Mouse (Mus musculus): ENCODE measurements at regions not wholly inside any gene's neighbourhood (a gene's known extent, or its start where the extent isn't known, plus 50 kb on each side); places are given as distances from the start of the nearest gene placed in this dataset.

DNA sequence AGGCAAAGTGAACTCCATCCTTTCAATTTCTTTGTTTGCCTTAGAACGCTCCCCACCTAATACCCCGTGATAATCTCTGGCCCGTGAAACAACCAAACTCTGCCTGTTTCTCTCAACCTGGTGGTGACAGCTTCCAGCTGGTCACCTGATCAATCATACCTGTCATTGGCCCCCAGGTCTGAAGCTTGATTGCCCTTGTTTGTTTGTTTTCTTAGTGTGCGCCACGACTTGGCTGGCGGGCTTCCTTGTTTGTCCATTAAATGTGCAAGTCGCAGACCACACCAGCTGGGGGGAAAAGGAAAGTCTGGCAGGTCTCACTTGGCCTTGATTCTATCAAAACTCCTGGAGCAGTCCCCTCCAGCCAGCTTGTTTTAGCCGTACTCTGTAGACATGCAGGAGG is 666.1 kb downstream of the Kcnj2 start:
- ATAC-seq (ENCODE audit: low read depth), result no peak
- no peak overlapping the region for H3K4me2 ChIP-seq (ENCODE audit: low read depth, low read length)

DNA sequence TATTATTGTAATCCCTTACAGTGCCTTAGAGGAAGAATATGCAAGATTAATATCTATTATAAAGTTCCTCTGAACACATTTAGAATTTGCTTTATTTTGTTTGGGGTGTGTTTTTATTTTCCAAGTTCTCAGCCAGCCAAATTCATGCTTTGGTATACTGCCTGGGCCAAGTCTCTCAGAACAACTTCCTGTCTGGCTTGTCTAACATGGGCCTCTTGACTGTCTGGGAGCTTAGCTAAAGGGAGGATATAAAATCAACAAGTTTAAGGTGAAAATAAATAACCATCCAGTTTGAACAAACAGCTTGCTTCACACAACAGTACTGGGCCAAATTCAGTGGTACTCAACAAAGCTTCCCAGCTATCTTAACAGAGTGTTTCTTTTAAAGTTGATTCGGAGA is 669.5 kb downstream of the Kcnj2 start:
- H3K4me3 ChIP-seq (ENCODE audit: low read length), result no peak overlapping the region
- no peaks in the 10 kb centered on the region for H3K9me3 ChIP-seq (ENCODE audit: control insufficient read depth, low read length)
- H3K27me3 ChIP-seq (ENCODE audit: control insufficient read depth, insufficient read depth, low read depth, low read length), result no peaks in the 10 kb centered on the region
- H3K4me1 ChIP-seq (replicated peaks; ENCODE audit: control insufficient read depth, insufficient read depth, low read length), result no peaks in the 10 kb centered on the region
- WGBS, result 87% methylated on average over 1 of the region's 1 CpGs
- no peak overlapping the region for H3K9ac ChIP-seq (ENCODE audit: low read length)
- no peak for ATAC-seq (ENCODE audit: low read depth)
- no peak overlapping the region for H3K27ac ChIP-seq (ENCODE audit: low read length)
- no peak overlapping the region for H3K4me2 ChIP-seq (ENCODE audit: low read depth, low read length)
- H3K36me3 ChIP-seq (ENCODE audit: control insufficient read depth, insufficient read depth, low read length), result no peaks in the 10 kb centered on the region

More for the DNA sequence above, 666.1 kb downstream of the Kcnj2 start:
- Histone ChIP-seq H3K36me3 (ENCODE audit: control insufficient read depth, insufficient read depth, low read length) (no peaks in the 10 kb centered on the region), H3K9ac (ENCODE audit: low read length) (no peak overlapping the region), H3K27me3 (ENCODE audit: control insufficient read depth, insufficient read depth, low read depth, low read length) (no peaks in the 10 kb centered on the region), H3K9me3 (ENCODE audit: control insufficient read depth, low read length) (no peaks in the 10 kb centered on the region), H3K4me1 (replicated peaks; ENCODE audit: control insufficient read depth, insufficient read depth, low read length) (no peaks in the 10 kb centered on the region), H3K27ac (ENCODE audit: low read length) (no peak overlapping the region), H3K4me3 (ENCODE audit: low read length) (no peak overlapping the region)
- WGBS, result 10% methylated on average over 8 of the region's 8 CpGs

- no peak for ATAC-seq (ENCODE audit: low read depth)
- Histone ChIP-seq H3K4me3 (ENCODE audit: low read length) (no peak overlapping the region), H3K9ac (ENCODE audit: low read length) (no peak overlapping the region), H3K9me3 (ENCODE audit: control insufficient read depth, low read length) (no peaks in the 10 kb centered on the region), H3K27ac (ENCODE audit: low read length) (no peak overlapping the region), H3K36me3 (ENCODE audit: control insufficient read depth, insufficient read depth, low read length) (no peaks in the 10 kb centered on the region), H3K4me2 (ENCODE audit: low read depth, low read length) (no peak overlapping the region), H3K27me3 (ENCODE audit: control insufficient read depth, insufficient read depth, low read depth, low read length) (no peaks in the 10 kb centered on the region), H3K4me1 (replicated peaks; ENCODE audit: control insufficient read depth, insufficient read depth, low read length) (no peaks in the 10 kb centered on the region)
- 80% methylated on average over 5 of the region's 5 CpGs for WGBS
These were observed 670.0 kb downstream of the Kcnj2 start for GRCm38 (mm10) chr11:111735961-111736360.

- no peaks in the 10 kb centered on the region for H3K4me1 ChIP-seq (replicated peaks; ENCODE audit: control insufficient read depth, insufficient read depth, low read length)
- H3K9ac ChIP-seq (ENCODE audit: low read length), result no peak overlapping the region
- 28% methylated on average over 6 of the region's 6 CpGs for WGBS
- H3K36me3 ChIP-seq (ENCODE audit: control insufficient read depth, insufficient read depth, low read length), result no peaks in the 10 kb centered on the region
- no peaks in the 10 kb centered on the region for H3K27me3 ChIP-seq (ENCODE audit: control insufficient read depth, insufficient read depth, low read depth, low read length)
- H3K27ac ChIP-seq (ENCODE audit: low read length), result no peak overlapping the region
- no peak overlapping the region for H3K4me3 ChIP-seq (ENCODE audit: low read length)
- ATAC-seq (ENCODE audit: low read depth), result no peak
- H3K9me3 ChIP-seq (ENCODE audit: control insufficient read depth, low read length), result no peaks in the 10 kb centered on the region
- no peak overlapping the region for H3K4me2 ChIP-seq (ENCODE audit: low read depth, low read length)
These were observed 677.4 kb downstream of the Kcnj2 start for GRCm38 (mm10) chr11:111743356-111743755.

DNA sequence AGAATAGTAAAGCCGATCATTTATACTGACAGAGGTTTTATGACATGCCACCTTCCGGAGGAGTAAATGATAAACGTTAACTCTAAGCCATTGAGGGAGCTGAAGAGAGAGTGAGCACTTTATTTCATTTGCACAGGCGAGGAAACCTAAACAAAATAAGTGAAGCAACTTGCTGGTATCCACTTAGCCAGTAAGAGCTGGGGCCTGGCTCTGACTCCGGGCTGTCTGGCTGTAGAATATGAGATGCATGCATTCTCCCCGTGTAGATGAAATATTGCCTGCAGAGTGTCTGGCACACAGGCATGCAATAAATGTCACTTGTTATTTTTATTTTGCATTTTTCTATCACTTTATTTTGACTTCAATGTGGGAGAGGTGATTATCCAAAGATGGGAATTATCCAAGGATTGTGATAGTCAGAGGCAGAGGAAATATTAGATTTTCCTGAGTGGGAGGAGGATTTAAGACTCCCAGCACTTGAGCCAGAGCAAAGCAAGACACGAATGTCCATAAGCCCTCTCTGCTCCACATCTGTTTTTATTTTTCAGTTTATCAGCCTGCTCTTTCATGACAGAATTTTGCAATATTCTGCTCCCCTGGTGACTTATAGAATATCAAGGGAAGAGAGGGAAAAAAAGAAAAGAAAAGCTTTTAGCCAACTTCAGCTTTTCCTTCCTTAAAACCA is 681.4 kb downstream of the Kcnj2 start:
- WGBS, result 39% methylated on average over 7 of the region's 7 CpGs
- Histone ChIP-seq H3K4me1 (replicated peaks; ENCODE audit: control insufficient read depth, insufficient read depth, low read length) (no peaks in the 10 kb centered on the region), H3K9me3 (ENCODE audit: control insufficient read depth, low read length) (no peaks in the 10 kb centered on the region), H3K9ac (ENCODE audit: low read length) (no peak overlapping the region), H3K27ac (ENCODE audit: low read length) (no peak overlapping the region), H3K36me3 (ENCODE audit: control insufficient read depth, insufficient read depth, low read length) (no peaks in the 10 kb centered on the region), H3K4me2 (ENCODE audit: low read depth, low read length) (no peak overlapping the region), H3K27me3 (ENCODE audit: control insufficient read depth, insufficient read depth, low read depth, low read length) (no peaks in the 10 kb centered on the region), H3K4me3 (ENCODE audit: low read length) (no peak overlapping the region)
- no peak for ATAC-seq (ENCODE audit: low read depth)

DNA sequence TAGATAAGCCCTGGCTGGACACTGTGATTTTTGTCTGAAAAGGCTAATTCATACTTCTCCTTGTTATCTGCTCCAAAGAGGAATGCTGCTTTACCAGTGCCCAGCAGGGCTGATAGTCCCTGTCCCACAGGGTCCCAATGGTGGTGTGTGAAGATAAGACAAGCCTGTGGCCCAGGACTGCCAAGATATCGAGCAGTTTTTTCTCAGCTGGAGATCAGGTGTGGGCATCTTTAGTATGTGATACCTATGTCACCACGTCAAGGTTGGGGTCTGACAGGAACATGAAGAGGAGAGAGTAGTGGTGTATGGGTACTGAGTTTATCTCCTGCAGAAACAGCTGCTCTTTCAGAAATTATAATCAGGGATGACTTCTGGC is 682.0 kb downstream of the Kcnj2 start:
- no peak overlapping the region for H3K9ac ChIP-seq (ENCODE audit: low read length)
- H3K27me3 ChIP-seq (ENCODE audit: control insufficient read depth, insufficient read depth, low read depth, low read length), result no peaks in the 10 kb centered on the region
- no peaks in the 10 kb centered on the region for H3K4me1 ChIP-seq (replicated peaks; ENCODE audit: control insufficient read depth, insufficient read depth, low read length)
- no peak overlapping the region for H3K4me3 ChIP-seq (ENCODE audit: low read length)
- H3K36me3 ChIP-seq (ENCODE audit: control insufficient read depth, insufficient read depth, low read length), result no peaks in the 10 kb centered on the region
- 31% methylated on average over 2 of the region's 2 CpGs for WGBS
- H3K4me2 ChIP-seq (ENCODE audit: low read depth, low read length), result no peak overlapping the region
- H3K27ac ChIP-seq (ENCODE audit: low read length), result no peak overlapping the region
- ATAC-seq (ENCODE audit: low read depth), result no peak
- no peaks in the 10 kb centered on the region for H3K9me3 ChIP-seq (ENCODE audit: control insufficient read depth, low read length)

DNA sequence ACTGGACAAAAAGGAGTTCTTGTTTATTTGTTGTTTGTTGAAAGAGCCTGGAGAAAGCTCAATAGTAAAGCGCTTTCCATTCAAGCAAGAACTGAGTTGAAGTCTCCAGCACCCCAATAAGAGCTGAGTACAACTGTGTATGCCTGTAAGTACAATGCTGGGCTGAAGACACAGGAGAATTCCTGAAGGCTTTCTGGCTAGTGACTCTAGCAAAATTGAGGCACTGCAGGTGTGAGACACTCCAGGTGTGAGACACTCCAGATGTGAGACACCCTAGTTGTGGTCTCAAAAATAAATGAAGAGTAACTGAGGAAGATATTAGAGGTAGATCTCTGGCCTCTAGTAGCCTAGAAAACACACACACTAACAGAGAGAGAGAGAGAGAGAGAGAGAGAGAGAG is 682.5 kb downstream of the Kcnj2 start:
- Histone ChIP-seq H3K4me3 (ENCODE audit: low read length) (no peak overlapping the region), H3K9ac (ENCODE audit: low read length) (no peak overlapping the region), H3K36me3 (ENCODE audit: control insufficient read depth, insufficient read depth, low read length) (no peaks in the 10 kb centered on the region), H3K4me2 (ENCODE audit: low read depth, low read length) (no peak overlapping the region), H3K9me3 (ENCODE audit: control insufficient read depth, low read length) (no peaks in the 10 kb centered on the region), H3K27me3 (ENCODE audit: control insufficient read depth, insufficient read depth, low read depth, low read length) (no peaks in the 10 kb centered on the region), H3K4me1 (replicated peaks; ENCODE audit: control insufficient read depth, insufficient read depth, low read length) (no peaks in the 10 kb centered on the region), H3K27ac (ENCODE audit: low read length) (no peak overlapping the region)
- WGBS, result 88% methylated on average over 1 of the region's 1 CpGs
- no peak for ATAC-seq (ENCODE audit: low read depth)

GRCm38 (mm10) chr11:111754735-111755134 is 688.8 kb downstream of the Kcnj2 start:
- no peak overlapping the region for H3K9ac ChIP-seq (ENCODE audit: low read length)
- H3K27ac ChIP-seq (ENCODE audit: low read length), result no peak overlapping the region
- H3K27me3 ChIP-seq (ENCODE audit: control insufficient read depth, insufficient read depth, low read depth, low read length), result no peaks in the 10 kb centered on the region
- H3K4me1 ChIP-seq (replicated peaks; ENCODE audit: control insufficient read depth, insufficient read depth, low read length), result no peaks in the 10 kb centered on the region
- ATAC-seq (ENCODE audit: low read depth), result no peak
- WGBS, result 55% methylated on average over 2 of the region's 2 CpGs
- no peak overlapping the region for H3K4me2 ChIP-seq (ENCODE audit: low read depth, low read length)
- no peaks in the 10 kb centered on the region for H3K9me3 ChIP-seq (ENCODE audit: control insufficient read depth, low read length)
- H3K4me3 ChIP-seq (ENCODE audit: low read length), result no peak overlapping the region
- H3K36me3 ChIP-seq (ENCODE audit: control insufficient read depth, insufficient read depth, low read length), result no peaks in the 10 kb centered on the region

GRCm38 (mm10) chr11:111763081-111763480 is 697.1 kb downstream of the Kcnj2 start:
- no peak overlapping the region for H3K4me2 ChIP-seq (ENCODE audit: low read depth, low read length)
- ATAC-seq (ENCODE audit: low read depth), result no peak
- 77% methylated on average over 3 of the region's 3 CpGs for WGBS
- H3K36me3 ChIP-seq (ENCODE audit: control insufficient read depth, insufficient read depth, low read length), result no peaks in the 10 kb centered on the region
- H3K4me1 ChIP-seq (replicated peaks; ENCODE audit: control insufficient read depth, insufficient read depth, low read length), result no peaks in the 10 kb centered on the region
- H3K9me3 ChIP-seq (ENCODE audit: control insufficient read depth, low read length), result no peaks in the 10 kb centered on the region
- H3K27ac ChIP-seq (ENCODE audit: low read length), result no peak overlapping the region
- H3K9ac ChIP-seq (ENCODE audit: low read length), result no peak overlapping the region
- no peak overlapping the region for H3K4me3 ChIP-seq (ENCODE audit: low read length)
- H3K27me3 ChIP-seq (ENCODE audit: control insufficient read depth, insufficient read depth, low read depth, low read length), result no peaks in the 10 kb centered on the region
